Mouse (Mus musculus) stomach, embryonic 15.5 days (tissue): Measurements from ENCODE around the gene Hist1h2ak. TPM values are rescaled to one million over a fixed set of nuclear protein-coding genes. Genes with fewer than 3 reads are reported as not detected.
A peak's percentile ranks its signal among the peaks of the same experiment; 100 is the strongest.
"Not testable (repeated sequence)": the region's sequence is repeated elsewhere in the genome, so short reads cannot be mapped to it uniquely, and the experiment has no call there.

Experiments
- ATAC-seq: fragments of 200-750 bp; cut with Nextera tagmentation; 2 replicates; pipeline ENCODE4 v1.8.0; 2017; ENCODE audit warnings: low read depth, moderate number of reproducible peaks, moderate TSS enrichment; ENCODE audit not compliant: insufficient read depth, low FRiP score
- H3K27ac ChIP-seq: fragments of 300-500 bp; sonication (generic); 2 replicates; pipeline ENCODE4 v1.5.1; 2015; ENCODE audit warnings: mild to moderate bottlenecking, inconsistent platforms
- H3K27me3 ChIP-seq: fragments of 300-500 bp; sonication (generic); replicated peaks from 2 replicates; pipeline ENCODE4 v1.6.1; 2015; ENCODE audit warnings: inconsistent platforms
- H3K36me3 ChIP-seq: fragments of 300-500 bp; sonication (generic); 2 replicates; pipeline ENCODE4 v1.6.1; 2015; ENCODE audit warnings: inconsistent platforms
- H3K4me1 ChIP-seq: fragments of 300-500 bp; sonication (generic); 2 replicates; pipeline ENCODE4 v1.6.1; 2015; ENCODE audit warnings: inconsistent platforms
- H3K4me2 ChIP-seq: fragments of 300-500 bp; sonication (generic); 2 replicates; pipeline ENCODE4 v1.6.1; 2015; ENCODE audit warnings: mild to moderate bottlenecking, inconsistent platforms
- H3K4me3 ChIP-seq: fragments of 300-500 bp; sonication (generic); replicated peaks from 2 replicates; pipeline ENCODE4 v1.5.1; 2015; ENCODE audit warnings: inconsistent platforms
- H3K9ac ChIP-seq: fragments of 300-500 bp; sonication (generic); 2 replicates; pipeline ENCODE4 v1.6.1; 2015; ENCODE audit warnings: inconsistent platforms
- H3K9me3 ChIP-seq: fragments of 300-500 bp; sonication (generic); 2 replicates; pipeline ENCODE4 v1.6.1; 2016; ENCODE audit warnings: inconsistent platforms
- WGBS: fragments of 180-500 bp; shearing (Covaris S2); methylation state at CpG from one replicate; pipeline ENCODE4 v1.1.7; 2015; 5-methylcytosine and 5-hydroxymethylcytosine counted together
- polyA plus RNA-seq: library from polyadenylated mRNA; unstranded; fragments of >200 nt; fragmentation: Nextera tagmentation; extraction: Ambion mirVana; gene quantifications from 2 replicates; pipeline ENCODE4 v1.2.1, GENCODE M21; 2015

Hist1h2ak gene
- polyA plus RNA-seq, 1 experiment from 2014 or later: 40.6 TPM

GRCm38 (mm10) chr13:21783734-21784161 lies 30.1 kb upstream of the Hist1h2ak start:
- H3K4me1 ChIP-seq: peaks cover 14% of the 10 kb centered on the region
- peak overlapping the region; percentile 46 for H3K4me3 ChIP-seq
- H3K27ac ChIP-seq: peak overlapping the region; percentile 89
- H3K27me3 ChIP-seq: no peaks in the 10 kb centered on the region
- no peak for ATAC-seq
- WGBS: 2% methylated on average over 9 of the region's 9 CpGs
- H3K36me3 ChIP-seq: no peaks in the 10 kb centered on the region
- no peaks in the 10 kb centered on the region for H3K9me3 ChIP-seq
- peak overlapping the region; percentile 69 for H3K4me2 ChIP-seq
- H3K9ac ChIP-seq: no peak overlapping the region; the same call in 1 of the 2 replicates

- H3K36me3 ChIP-seq: no peaks in the 10 kb centered on the region
- H3K4me3 ChIP-seq: peak within 1 kb of the TSS; percentile 46
- peak within 1 kb of the TSS; percentile 56 for H3K9ac ChIP-seq
- 0% methylated on average over 17 of the region's 20 CpGs for WGBS
- no peaks in the 10 kb centered on the region for H3K9me3 ChIP-seq
- H3K4me2 ChIP-seq: peak within 1 kb of the TSS; percentile 69
- peak within 1 kb of the TSS; percentile 90 for H3K27ac ChIP-seq
- H3K27me3 ChIP-seq: no peaks in the 10 kb centered on the region
- H3K4me1 ChIP-seq: peaks cover 14% of the 10 kb centered on the region
- peak; percentile 59 for ATAC-seq
Measured at GRCm38 (mm10) chr13:21783255-21783617, 29.6 kb upstream of the Hist1h2ak start, which contains the start of gene Hist1h3i. Gene Hist1h3i (minus strand): TSS chr13:21783370.

GRCm38 (mm10) chr13:21782361-21783254 lies 29.0 kb upstream of the Hist1h2ak start:
- H3K4me2 ChIP-seq: peak overlapping the region; percentile 69
- H3K4me3 ChIP-seq: peak overlapping the region; percentile 46
- not testable (repeated sequence) for H3K9me3 ChIP-seq, H3K27me3 ChIP-seq, ATAC-seq, H3K36me3 ChIP-seq
- peak overlapping the region; percentile 56 for H3K9ac ChIP-seq
- H3K4me1 ChIP-seq: peaks cover 14% of the 10 kb centered on the region
- peak overlapping the region; percentile 90 for H3K27ac ChIP-seq
- under 1% methylated on average over 19 of the region's 35 CpGs for WGBS

GRCm38 (mm10) chr13:21781639-21782038 lies 28.0 kb upstream of the Hist1h2ak start:
- no peaks in the 10 kb centered on the region for H3K36me3 ChIP-seq
- H3K9ac ChIP-seq: no peak overlapping the region
- H3K27me3 ChIP-seq: no peaks in the 10 kb centered on the region
- H3K27ac ChIP-seq: no peak overlapping the region
- ATAC-seq: no peak
- WGBS: 92% methylated on average over 1 of the region's 1 CpGs
- H3K9me3 ChIP-seq: no peaks in the 10 kb centered on the region
- H3K4me3 ChIP-seq: no peak overlapping the region
- peaks cover 14% of the 10 kb centered on the region for H3K4me1 ChIP-seq
- no peak overlapping the region for H3K4me2 ChIP-seq

GRCm38 (mm10) chr13:21781021-21781555 lies 27.5 kb upstream of the Hist1h2ak start:
- no peaks in the 10 kb centered on the region for H3K27me3 ChIP-seq
- H3K9me3 ChIP-seq: no peaks in the 10 kb centered on the region
- peaks cover 14% of the 10 kb centered on the region for H3K4me1 ChIP-seq
- H3K9ac ChIP-seq: peak overlapping the region; percentile 71; the same call in 1 of the 2 replicates
- WGBS: 34% methylated on average over 6 of the region's 6 CpGs
- H3K27ac ChIP-seq: peak overlapping the region; percentile 97
- H3K4me3 ChIP-seq: peak overlapping the region; percentile 58
- ATAC-seq: no peak
- H3K36me3 ChIP-seq: no peaks in the 10 kb centered on the region
- peak overlapping the region; percentile 92 for H3K4me2 ChIP-seq

- Histone ChIP-seq H3K27ac (peak within 1 kb of the TSS; percentile 97), H3K4me2 (peak within 1 kb of the TSS; percentile 92), H3K4me3 (peak within 1 kb of the TSS; percentile 58), H3K36me3 (no peaks in the 10 kb centered on the region), H3K9ac (peak within 1 kb of the TSS; percentile 71), H3K9me3 (no peaks in the 10 kb centered on the region), H3K4me1 (peaks cover 14% of the 10 kb centered on the region), H3K27me3 (no peaks in the 10 kb centered on the region)
- under 1% methylated on average over 44 of the region's 44 CpGs for WGBS
- peak; percentile 37; the same call in 1 of the 2 replicates for ATAC-seq
Measured at GRCm38 (mm10) chr13:21779767-21780731, 26.4 kb upstream of the Hist1h2ak start, which contains the start of gene Hist1h1b. Gene Hist1h1b (minus strand): TSS chr13:21780625.

GRCm38 (mm10) chr13:21778814-21779766 lies 25.5 kb upstream of the Hist1h2ak start:
- Histone ChIP-seq H3K27me3 (no peaks in the 10 kb centered on the region), H3K36me3 (no peaks in the 10 kb centered on the region), H3K27ac (peak overlapping the region; percentile 97), H3K9me3 (no peaks in the 10 kb centered on the region), H3K4me2 (peak overlapping the region; percentile 92), H3K4me1 (peaks cover 10% of the 10 kb centered on the region), H3K9ac (peak overlapping the region; percentile 71), H3K4me3 (peak overlapping the region; percentile 58)
- peak; percentile 82 for ATAC-seq
- WGBS: 3% methylated on average over 33 of the region's 33 CpGs

- H3K36me3 ChIP-seq: no peaks in the 10 kb centered on the region
- H3K27me3 ChIP-seq: no peaks in the 10 kb centered on the region
- peaks cover 4% of the 10 kb centered on the region; the same call in 1 of the 2 replicates for H3K4me1 ChIP-seq
- H3K9ac ChIP-seq: no peak overlapping the region
- no peak for ATAC-seq
- H3K4me3 ChIP-seq: no peak overlapping the region
- H3K4me2 ChIP-seq: peak overlapping the region; percentile 13; the same call in 1 of the 2 replicates
- H3K9me3 ChIP-seq: no peaks in the 10 kb centered on the region
- H3K27ac ChIP-seq: no peak overlapping the region
- WGBS: 68% methylated on average over 1 of the region's 1 CpGs
Measured at GRCm38 (mm10) chr13:21755707-21756106, 2.1 kb upstream of the Hist1h2ak start.

GRCm38 (mm10) chr13:21754294-21755001 lies 821 bp upstream of the Hist1h2ak start:
- Histone ChIP-seq H3K27ac (peak overlapping the region; percentile 92), H3K9ac (peak overlapping the region; percentile 22; the same call in 1 of the 2 replicates), H3K4me3 (peak overlapping the region; percentile 47), H3K4me2 (peak overlapping the region; percentile 70)
- not testable (repeated sequence) for H3K9me3 ChIP-seq, H3K4me1 ChIP-seq, H3K27me3 ChIP-seq, ATAC-seq, H3K36me3 ChIP-seq
- under 1% methylated on average over 21 of the region's 26 CpGs for WGBS

GRCm38 (mm10) chr13:21753051-21753523 lies 540 bp downstream of the Hist1h2ak start:
- WGBS: 3% methylated on average over 10 of the region's 10 CpGs
- Histone ChIP-seq H3K27me3 (no peaks in the 10 kb centered on the region), H3K36me3 (no peaks in the 10 kb centered on the region), H3K9me3 (no peaks in the 10 kb centered on the region), H3K9ac (peak overlapping the region; percentile 39; the same call in 1 of the 2 replicates), H3K4me1 (peaks cover 7% of the 10 kb centered on the region; the same call in 1 of the 2 replicates), H3K4me3 (peak overlapping the region; percentile 47), H3K27ac (peak overlapping the region; percentile 94), H3K4me2 (peak overlapping the region; percentile 70)
- ATAC-seq: no peak
